Mouse (Mus musculus): ENCODE results near the gene Sema3d. TPM values are rescaled to one million over a fixed set of nuclear protein-coding genes. Genes with fewer than 3 reads are reported as not detected.

Sema3d gene
- polyA plus RNA-seq, 1 experiment from 2014 or later: 1.7 TPM

DNA sequence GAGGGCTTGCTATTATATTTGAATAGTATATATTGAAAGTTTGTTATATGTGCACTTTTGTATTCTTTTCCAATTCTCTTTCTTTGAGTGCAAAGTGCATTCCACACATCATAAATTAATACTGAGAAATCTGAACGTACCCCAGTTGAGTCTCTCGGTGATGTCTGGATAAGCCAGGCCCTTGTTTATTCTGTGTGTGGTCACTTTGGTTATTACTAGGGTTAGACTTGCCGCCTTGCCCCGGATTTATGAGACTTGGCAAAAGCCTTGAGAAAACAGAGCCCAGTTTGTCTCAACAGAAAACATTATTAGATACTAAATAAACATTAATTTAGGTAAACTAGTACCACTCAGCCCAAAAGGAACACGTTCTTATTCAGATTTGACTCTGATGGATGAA lies 40.1 kb downstream of the Sema3d start:
- no peak for ATAC-seq (ENCODE audit: low FRiP score)

DNA sequence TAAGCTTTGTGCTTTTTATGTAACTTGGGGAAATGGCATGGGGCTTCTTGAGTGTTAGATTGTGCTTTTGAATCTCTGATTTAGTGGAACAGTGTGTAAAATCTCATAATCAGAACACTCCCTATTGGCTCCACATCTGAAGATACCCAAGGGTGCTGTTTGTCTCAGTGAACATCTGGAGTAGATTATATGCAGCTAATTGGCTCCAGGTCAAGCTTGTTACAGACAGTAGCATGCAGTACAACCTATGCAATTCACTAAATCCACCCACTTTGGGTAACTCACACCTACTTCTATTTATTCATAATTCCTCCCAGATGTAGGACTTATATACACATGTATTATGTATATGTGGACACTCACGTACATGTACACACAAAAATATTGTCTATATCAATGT lies 58.6 kb downstream of the Sema3d start:
- no peak overlapping the region for H3K27ac ChIP-seq (ENCODE audit: low read depth, low read length)
- no peak for DNase-seq (ENCODE audit: low spot score, missing footprints)
- no peak overlapping the region for H3K9ac ChIP-seq (ENCODE audit: low read length)
- no peaks in the 10 kb centered on the region; the same call in 1 of the 2 replicates for H3K9me3 ChIP-seq (ENCODE audit: control insufficient read depth, low read length)
- ATAC-seq (ENCODE audit: low FRiP score): no peak
- H3K4me3 ChIP-seq (ENCODE audit: low read depth, low read length): no peak overlapping the region
- H3K4me2 ChIP-seq: no peak overlapping the region
- no peaks in the 10 kb centered on the region for H3K4me1 ChIP-seq (ENCODE audit: control insufficient read depth, insufficient read depth, low read length)
- no peaks in the 10 kb centered on the region for H3K27me3 ChIP-seq (ENCODE audit: control insufficient read depth, insufficient read depth, low read length)
- WGBS: 80% methylated on average over 1 of the region's 1 CpGs
- no peaks in the 10 kb centered on the region for H3K36me3 ChIP-seq (ENCODE audit: control insufficient read depth, insufficient read depth, low read length)

More for the DNA sequence above, 40.1 kb downstream of the Sema3d start:
- Histone ChIP-seq H3K4me2 (no peak overlapping the region), H3K27me3 (ENCODE audit: control insufficient read depth, insufficient read depth, low read length) (no peaks in the 10 kb centered on the region), H3K36me3 (ENCODE audit: control insufficient read depth, insufficient read depth, low read length) (no peaks in the 10 kb centered on the region), H3K4me1 (ENCODE audit: control insufficient read depth, insufficient read depth, low read length) (no peaks in the 10 kb centered on the region), H3K4me3 (ENCODE audit: low read depth, low read length) (no peak overlapping the region), H3K9me3 (ENCODE audit: control insufficient read depth, low read length) (no peaks in the 10 kb centered on the region), H3K9ac (ENCODE audit: low read length) (no peak overlapping the region), H3K27ac (ENCODE audit: low read depth, low read length) (no peak overlapping the region)
- WGBS: 80% methylated on average over 5 of the region's 5 CpGs
- no peak for DNase-seq (ENCODE audit: low spot score, missing footprints)

DNA sequence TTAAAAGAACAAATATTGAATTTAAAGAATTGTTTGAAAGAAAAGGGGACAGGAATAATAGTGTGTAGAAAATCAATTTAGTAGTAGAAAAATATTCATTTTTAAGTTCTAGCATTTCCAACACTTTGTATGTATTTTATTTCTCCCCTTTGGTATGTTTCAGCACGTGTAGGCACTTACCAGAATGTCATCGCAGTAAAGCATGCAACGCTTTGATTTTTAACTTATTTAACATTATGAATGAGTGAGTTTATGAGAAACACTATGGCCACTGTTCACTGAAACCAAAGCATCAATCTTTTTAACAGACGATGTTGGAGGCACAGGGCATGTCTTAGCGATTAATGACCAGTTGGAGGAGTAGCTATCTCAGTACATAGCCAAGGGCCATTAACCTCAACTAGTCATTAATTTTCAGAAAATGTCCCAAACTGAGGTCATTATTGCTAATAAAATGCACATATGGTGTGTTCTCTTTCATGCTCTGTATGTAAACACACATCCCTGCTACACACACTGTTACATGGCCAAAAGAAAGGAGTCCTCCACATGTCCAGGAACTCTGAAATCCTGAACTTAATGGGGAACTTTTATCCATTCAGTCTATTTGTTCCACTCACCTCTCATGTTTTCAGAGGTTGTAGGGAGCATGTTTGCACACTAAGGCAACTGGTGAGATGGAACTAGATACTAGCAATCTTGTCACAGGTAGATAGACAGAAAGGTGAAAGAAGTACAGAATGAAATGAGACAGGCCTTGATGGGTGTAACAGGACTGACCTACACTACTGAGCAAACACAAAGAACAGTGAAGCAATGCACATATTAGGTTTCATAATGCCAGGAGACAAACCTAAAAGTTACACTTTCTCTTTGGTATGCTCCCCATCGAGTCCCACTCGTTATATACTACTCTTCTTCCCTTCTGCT lies 59.3 kb downstream of the Sema3d start:
- no peak for ATAC-seq (ENCODE audit: low FRiP score)
- H3K4me2 ChIP-seq: no peak overlapping the region
- no peak for DNase-seq (ENCODE audit: low spot score, missing footprints)
- no peak overlapping the region for H3K4me3 ChIP-seq (ENCODE audit: low read depth, low read length)
- H3K27ac ChIP-seq (ENCODE audit: low read depth, low read length): no peak overlapping the region
- no peaks in the 10 kb centered on the region for H3K36me3 ChIP-seq (ENCODE audit: control insufficient read depth, insufficient read depth, low read length)
- H3K27me3 ChIP-seq (ENCODE audit: control insufficient read depth, insufficient read depth, low read length): no peaks in the 10 kb centered on the region
- no peaks in the 10 kb centered on the region for H3K4me1 ChIP-seq (ENCODE audit: control insufficient read depth, insufficient read depth, low read length)
- WGBS: 88% methylated on average over 7 of the region's 7 CpGs
- H3K9ac ChIP-seq (ENCODE audit: low read length): no peak overlapping the region
- H3K9me3 ChIP-seq (ENCODE audit: control insufficient read depth, low read length): no peaks in the 10 kb centered on the region; the same call in 1 of the 2 replicates

DNA sequence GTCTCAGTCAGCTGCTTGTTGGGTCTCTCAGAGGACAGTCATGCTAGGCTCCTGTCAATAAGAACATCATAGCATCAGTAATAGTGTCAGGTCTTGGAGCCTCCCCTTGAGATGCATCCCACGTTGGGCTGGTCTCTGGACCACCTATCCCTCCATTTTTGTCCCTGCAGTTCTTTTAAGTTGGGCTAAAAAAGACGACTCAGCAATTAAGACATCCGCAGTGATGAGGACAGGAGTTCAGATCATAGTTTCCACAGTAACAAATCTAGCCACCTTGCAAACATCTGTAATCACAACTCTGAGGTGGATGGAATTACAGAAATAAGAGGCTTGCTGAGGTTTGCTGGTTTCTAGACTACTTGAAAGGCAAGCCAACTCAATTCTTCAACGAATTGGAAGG lies 67.9 kb downstream of the Sema3d start:
- Histone ChIP-seq H3K4me2 (no peak overlapping the region), H3K9ac (ENCODE audit: low read length) (no peak overlapping the region), H3K9me3 (ENCODE audit: control insufficient read depth, low read length) (no peaks in the 10 kb centered on the region), H3K36me3 (ENCODE audit: control insufficient read depth, insufficient read depth, low read length) (no peaks in the 10 kb centered on the region), H3K27ac (ENCODE audit: low read depth, low read length) (no peak overlapping the region), H3K27me3 (ENCODE audit: control insufficient read depth, insufficient read depth, low read length) (no peaks in the 10 kb centered on the region), H3K4me1 (ENCODE audit: control insufficient read depth, insufficient read depth, low read length) (no peaks in the 10 kb centered on the region), H3K4me3 (ENCODE audit: low read depth, low read length) (no peak overlapping the region)
- ATAC-seq (ENCODE audit: low FRiP score): no peak
- 90% methylated on average over 4 of the region's 4 CpGs for WGBS
- no peak for DNase-seq (ENCODE audit: low spot score, missing footprints)

DNA sequence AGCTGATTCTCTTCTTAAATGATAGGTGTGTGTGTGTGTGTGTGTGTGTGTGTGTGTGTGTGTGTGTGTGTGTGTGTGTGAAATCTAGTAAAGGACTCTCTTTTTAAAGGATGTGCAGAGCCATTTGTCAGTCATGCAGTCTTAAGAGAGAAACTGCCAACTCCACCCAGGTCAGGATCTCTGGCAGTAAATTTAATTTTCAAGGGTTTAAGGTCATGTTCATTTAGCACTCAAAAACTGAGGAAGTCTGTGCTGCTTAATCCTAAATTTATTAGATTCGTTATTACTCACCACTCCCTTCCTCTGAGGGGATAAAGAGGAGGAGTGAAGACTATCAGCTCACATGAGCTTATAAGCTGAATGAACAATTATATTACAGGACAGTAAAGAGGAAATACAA lies 71.8 kb downstream of the Sema3d start:
- H3K27ac ChIP-seq (ENCODE audit: low read depth, low read length): no peak overlapping the region
- H3K4me1 ChIP-seq (ENCODE audit: control insufficient read depth, insufficient read depth, low read length): no peaks in the 10 kb centered on the region
- H3K4me2 ChIP-seq: no peak overlapping the region
- H3K4me3 ChIP-seq (ENCODE audit: low read depth, low read length): no peak overlapping the region
- no peak overlapping the region for H3K9ac ChIP-seq (ENCODE audit: low read length)
- peak; percentile 74 for DNase-seq (ENCODE audit: low spot score, missing footprints)
- no peaks in the 10 kb centered on the region for H3K27me3 ChIP-seq (ENCODE audit: control insufficient read depth, insufficient read depth, low read length)
- H3K9me3 ChIP-seq (ENCODE audit: control insufficient read depth, low read length): no peaks in the 10 kb centered on the region
- no peaks in the 10 kb centered on the region for H3K36me3 ChIP-seq (ENCODE audit: control insufficient read depth, insufficient read depth, low read length)
- ATAC-seq (ENCODE audit: low FRiP score): peak; percentile 46; the same call in 1 of the 2 replicates
- 72% methylated on average over 1 of the region's 1 CpGs for whole genome bisulfite sequencing

DNA sequence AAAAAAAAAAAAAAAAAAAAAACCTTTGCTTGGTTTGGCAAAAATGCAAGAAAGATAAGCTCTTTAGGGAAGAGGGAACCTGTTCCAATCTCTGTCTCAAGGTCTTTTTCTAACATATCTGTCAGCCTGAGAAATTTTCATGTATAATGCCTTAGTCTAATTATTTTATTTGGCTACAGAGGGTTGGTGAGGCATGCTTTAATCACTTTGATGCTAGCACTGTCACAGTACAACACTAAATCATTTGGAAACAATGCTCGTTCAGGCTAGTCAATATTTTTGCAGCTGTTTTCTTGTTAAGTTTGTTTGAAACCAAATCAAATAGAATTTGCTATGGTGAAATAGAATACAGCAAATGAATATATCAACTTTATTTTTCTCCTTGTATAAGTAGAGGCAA lies 74.3 kb downstream of the Sema3d start:
- H3K9ac ChIP-seq (ENCODE audit: low read length): no peak overlapping the region
- no peak overlapping the region for H3K27ac ChIP-seq (ENCODE audit: low read depth, low read length)
- 71% methylated on average over 1 of the region's 1 CpGs for WGBS
- no peak for ATAC-seq (ENCODE audit: low FRiP score)
- DNase-seq (ENCODE audit: low spot score, missing footprints): no peak
- no peak overlapping the region for H3K4me3 ChIP-seq (ENCODE audit: low read depth, low read length)
- H3K4me1 ChIP-seq (ENCODE audit: control insufficient read depth, insufficient read depth, low read length): no peaks in the 10 kb centered on the region
- no peaks in the 10 kb centered on the region for H3K36me3 ChIP-seq (ENCODE audit: control insufficient read depth, insufficient read depth, low read length)
- no peaks in the 10 kb centered on the region for H3K9me3 ChIP-seq (ENCODE audit: control insufficient read depth, low read length)
- no peaks in the 10 kb centered on the region for H3K27me3 ChIP-seq (ENCODE audit: control insufficient read depth, insufficient read depth, low read length)
- H3K4me2 ChIP-seq: no peak overlapping the region

DNA sequence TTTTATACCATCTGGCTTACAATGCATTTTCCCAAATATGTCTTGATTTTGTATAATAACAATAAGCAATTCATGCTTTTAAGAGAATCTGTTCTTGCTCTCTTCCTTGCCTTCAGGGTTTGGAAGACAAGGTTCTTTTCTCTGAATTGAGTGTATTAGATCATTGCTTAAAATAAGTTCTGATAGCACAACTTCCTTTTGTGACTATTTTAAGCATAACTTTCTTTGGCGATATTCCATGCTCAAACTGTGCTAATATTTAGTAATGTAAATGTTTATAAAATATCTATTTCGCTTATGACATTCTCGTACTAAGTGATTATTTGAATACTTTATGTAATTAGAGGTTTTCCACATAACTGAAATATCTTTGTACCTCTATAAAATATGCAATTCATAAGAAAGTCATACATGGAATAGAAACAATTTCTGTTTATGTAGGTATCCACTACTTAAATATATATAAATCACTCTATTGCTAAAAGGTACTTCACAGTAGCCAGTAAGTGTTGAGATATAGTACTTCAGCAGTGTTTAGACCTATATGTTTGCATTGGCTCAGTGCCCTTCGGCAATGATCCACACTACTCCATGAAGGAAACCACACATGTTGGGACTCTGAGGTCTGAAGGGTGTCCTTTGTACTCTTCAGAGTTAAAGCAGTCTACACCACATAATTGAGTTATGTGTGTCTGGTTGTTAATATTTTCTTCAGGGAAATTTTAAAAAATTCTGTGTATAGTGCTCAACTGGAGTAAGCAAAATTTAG lies 84.6 kb downstream of the Sema3d start:
- 85% methylated on average over 4 of the region's 4 CpGs for WGBS

DNA sequence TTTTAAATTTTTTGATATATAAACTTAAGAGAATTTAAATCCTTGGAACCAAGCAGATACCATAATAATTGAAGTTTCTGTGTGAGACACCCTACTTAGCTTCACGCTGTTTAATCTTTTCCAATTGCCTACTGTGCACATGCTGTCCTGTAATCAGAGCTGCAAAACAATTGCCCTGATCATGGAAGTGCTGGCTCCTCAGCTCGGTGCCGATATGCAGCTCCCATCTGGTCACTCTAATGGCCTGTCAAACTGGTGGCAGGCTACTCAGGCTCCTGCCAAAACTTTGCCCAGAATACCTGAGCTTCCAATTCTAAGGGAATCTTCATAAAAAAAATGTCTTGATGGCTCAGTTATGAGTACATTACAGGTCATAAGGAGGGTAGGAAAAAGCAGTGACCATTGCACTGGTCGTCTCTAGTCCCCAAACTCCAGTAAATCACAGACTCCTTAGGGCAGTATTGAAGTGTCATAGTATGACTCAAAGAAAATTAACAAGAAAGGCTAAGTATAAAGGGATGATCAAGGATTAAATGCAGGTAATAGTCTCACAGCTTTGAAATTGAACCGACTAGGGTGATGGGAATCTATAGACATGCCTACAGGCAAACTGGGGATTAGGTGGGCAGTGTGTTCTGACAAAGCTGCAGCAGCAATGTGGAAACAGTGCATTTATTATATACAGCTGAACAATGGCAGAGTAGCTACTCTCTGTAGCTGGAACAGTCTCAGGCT lies 91.9 kb downstream of the Sema3d start:
- DNase-seq (ENCODE audit: low spot score, missing footprints) (no peak), ATAC-seq (ENCODE audit: low FRiP score) (peak; percentile 58; the same call in 1 of the 2 replicates)
- Histone ChIP-seq H3K27me3 (ENCODE audit: control insufficient read depth, insufficient read depth, low read length) (no peaks in the 10 kb centered on the region), H3K9ac (ENCODE audit: low read length) (no peak overlapping the region), H3K4me1 (ENCODE audit: control insufficient read depth, insufficient read depth, low read length) (no peaks in the 10 kb centered on the region), H3K4me3 (ENCODE audit: low read depth, low read length) (no peak overlapping the region), H3K4me2 (no peak overlapping the region), H3K36me3 (ENCODE audit: control insufficient read depth, insufficient read depth, low read length) (no peaks in the 10 kb centered on the region), H3K9me3 (ENCODE audit: control insufficient read depth, low read length) (no peaks in the 10 kb centered on the region), H3K27ac (ENCODE audit: low read depth, low read length) (no peak overlapping the region)
- 60% methylated on average over 5 of the region's 5 CpGs for WGBS

More for the DNA sequence above, 84.6 kb downstream of the Sema3d start:
- Histone ChIP-seq H3K4me1 (ENCODE audit: control insufficient read depth, insufficient read depth, low read length) (no peaks in the 10 kb centered on the region), H3K9me3 (ENCODE audit: control insufficient read depth, low read length) (no peaks in the 10 kb centered on the region), H3K9ac (ENCODE audit: low read length) (no peak overlapping the region), H3K4me3 (ENCODE audit: low read depth, low read length) (no peak overlapping the region), H3K36me3 (ENCODE audit: control insufficient read depth, insufficient read depth, low read length) (no peaks in the 10 kb centered on the region), H3K27me3 (ENCODE audit: control insufficient read depth, insufficient read depth, low read length) (no peaks in the 10 kb centered on the region), H3K4me2 (no peak overlapping the region), H3K27ac (ENCODE audit: low read depth, low read length) (no peak overlapping the region)
- ATAC-seq (ENCODE audit: low FRiP score) (no peak), DNase-seq (ENCODE audit: low spot score, missing footprints) (no peak)

Data from midbrain, embryonic 11.5 days (tissue).